Mouse (Mus musculus): ENCODE measurements at regions not wholly inside any gene's neighbourhood (a gene's known extent, or its start where the extent isn't known, plus 50 kb on each side); places are given as distances from the start of the nearest gene placed in this dataset.

DNA sequence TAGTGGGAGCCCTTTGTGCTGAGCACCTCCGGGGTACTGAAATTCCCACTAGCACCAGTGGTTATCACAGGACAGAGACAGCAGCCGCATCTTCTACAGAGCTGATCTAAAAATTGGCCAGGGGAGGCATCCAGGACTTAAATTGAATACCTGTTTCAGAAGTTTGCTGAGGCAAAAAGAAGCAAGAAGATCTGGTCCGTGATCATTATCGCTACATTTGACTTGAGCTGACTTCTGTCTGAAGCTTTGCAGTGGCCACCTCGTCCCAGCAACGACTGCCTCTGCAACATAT, 85.3 kb upstream of the Mafb start:
- TF ChIP-seq FLI1 (IDR thresholded peaks at IDR 0.05; ENCODE audit: low read length) = no peak
- H3K27me3 ChIP-seq (replicated peaks) = peaks cover 7% of the 10 kb centered on the region
- H3K4me3 ChIP-seq (replicated peaks) = peak overlapping the region; percentile 83
- no peaks in the 10 kb centered on the region for H3K9me3 ChIP-seq
- no peaks in the 10 kb centered on the region for H3K36me3 ChIP-seq (replicated peaks; ENCODE audit: low read length)
- peaks cover 10% of the 10 kb centered on the region for H3K4me1 ChIP-seq

GRCm38 (mm10) chr2:160452730-160453129, 85.9 kb upstream of the Mafb start:
- no peaks in the 10 kb centered on the region for H3K9me3 ChIP-seq
- H3K4me1 ChIP-seq = peaks cover 10% of the 10 kb centered on the region
- H3K36me3 ChIP-seq (replicated peaks; ENCODE audit: low read length) = no peaks in the 10 kb centered on the region
- no peak for TF ChIP-seq GATA1 (IDR thresholded peaks at IDR 0.05; ENCODE audit: borderline replicate concordance, low read length)
- TF ChIP-seq FLI1 (IDR thresholded peaks at IDR 0.05; ENCODE audit: low read length) = no peak
- H3K4me3 ChIP-seq (replicated peaks) = no peak overlapping the region
- peaks cover 5% of the 10 kb centered on the region for H3K27me3 ChIP-seq (replicated peaks)

- H3K9me3 ChIP-seq = peaks cover 6% of the 10 kb centered on the region; the same call in 1 of the 2 replicates
Measured at GRCm38 (mm10) chr2:160455617-160456016, 88.8 kb upstream of the Mafb start.

DNA sequence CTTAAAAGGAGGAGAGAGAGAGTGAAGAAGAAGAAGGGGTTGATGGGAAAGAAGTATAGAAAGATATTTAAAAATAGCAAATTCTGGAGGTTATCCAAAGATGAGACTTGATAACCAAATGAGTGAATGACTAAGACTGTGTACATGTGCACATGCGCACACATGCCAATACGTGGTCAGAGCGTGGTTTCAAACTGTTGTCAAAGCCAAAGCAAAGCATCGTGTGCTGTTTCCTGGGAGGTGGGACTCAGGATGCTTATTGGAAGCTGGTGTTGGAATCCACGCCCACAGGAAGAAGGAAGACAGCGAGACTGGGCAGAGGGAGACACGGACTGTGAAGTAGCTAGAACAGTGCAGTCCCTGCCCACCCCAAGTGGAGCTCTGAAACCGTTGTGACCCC, 89.8 kb upstream of the Mafb start:
- peaks cover 2% of the 10 kb centered on the region for H3K27me3 ChIP-seq (replicated peaks)

More at GRCm38 (mm10) chr2:160455617-160456016, 88.8 kb upstream of the Mafb start:
- Histone ChIP-seq H3K4me1 (peaks cover 10% of the 10 kb centered on the region), H3K27me3 (replicated peaks) (peaks cover 7% of the 10 kb centered on the region), H3K36me3 (replicated peaks; ENCODE audit: low read length) (no peaks in the 10 kb centered on the region), H3K4me3 (replicated peaks) (no peak overlapping the region)
- no peak for TF ChIP-seq GATA1 (IDR thresholded peaks at IDR 0.05; ENCODE audit: borderline replicate concordance, low read length)
- no peak for TF ChIP-seq FLI1 (IDR thresholded peaks at IDR 0.05; ENCODE audit: low read length)

GRCm38 (mm10) chr2:160471561-160471960, 104.7 kb upstream of the Mafb start:
- H3K9me3 ChIP-seq = no peaks in the 10 kb centered on the region

More for the DNA sequence above, 89.8 kb upstream of the Mafb start:
- Histone ChIP-seq H3K9me3 (peaks cover 6% of the 10 kb centered on the region; the same call in 1 of the 2 replicates), H3K36me3 (replicated peaks; ENCODE audit: low read length) (no peaks in the 10 kb centered on the region), H3K4me1 (peaks cover 7% of the 10 kb centered on the region), H3K4me3 (replicated peaks) (no peak overlapping the region)
- TF ChIP-seq GATA1 (IDR thresholded peaks at IDR 0.05; ENCODE audit: borderline replicate concordance, low read length) = no peak
- TF ChIP-seq FLI1 (IDR thresholded peaks at IDR 0.05; ENCODE audit: low read length) = no peak

GRCm38 (mm10) chr2:160476181-160476580, 109.3 kb upstream of the Mafb start:
- peaks cover 2% of the 10 kb centered on the region for H3K27me3 ChIP-seq (replicated peaks)
- H3K4me3 ChIP-seq (replicated peaks) = no peak overlapping the region
- H3K36me3 ChIP-seq (replicated peaks; ENCODE audit: low read length) = no peaks in the 10 kb centered on the region
- no peak for TF ChIP-seq GATA1 (IDR thresholded peaks at IDR 0.05; ENCODE audit: borderline replicate concordance, low read length)
- TF ChIP-seq FLI1 (IDR thresholded peaks at IDR 0.05; ENCODE audit: low read length) = no peak
- no peaks in the 10 kb centered on the region for H3K9me3 ChIP-seq
- no peaks in the 10 kb centered on the region for H3K4me1 ChIP-seq

More at GRCm38 (mm10) chr2:160471561-160471960, 104.7 kb upstream of the Mafb start:
- no peaks in the 10 kb centered on the region for H3K4me1 ChIP-seq
- TF ChIP-seq GATA1 (IDR thresholded peaks at IDR 0.05; ENCODE audit: borderline replicate concordance, low read length) (no peak), FLI1 (IDR thresholded peaks at IDR 0.05; ENCODE audit: low read length) (no peak)
- H3K36me3 ChIP-seq (replicated peaks; ENCODE audit: low read length) = no peaks in the 10 kb centered on the region
- peaks cover 2% of the 10 kb centered on the region for H3K27me3 ChIP-seq (replicated peaks)
- H3K4me3 ChIP-seq (replicated peaks) = no peak overlapping the region

DNA sequence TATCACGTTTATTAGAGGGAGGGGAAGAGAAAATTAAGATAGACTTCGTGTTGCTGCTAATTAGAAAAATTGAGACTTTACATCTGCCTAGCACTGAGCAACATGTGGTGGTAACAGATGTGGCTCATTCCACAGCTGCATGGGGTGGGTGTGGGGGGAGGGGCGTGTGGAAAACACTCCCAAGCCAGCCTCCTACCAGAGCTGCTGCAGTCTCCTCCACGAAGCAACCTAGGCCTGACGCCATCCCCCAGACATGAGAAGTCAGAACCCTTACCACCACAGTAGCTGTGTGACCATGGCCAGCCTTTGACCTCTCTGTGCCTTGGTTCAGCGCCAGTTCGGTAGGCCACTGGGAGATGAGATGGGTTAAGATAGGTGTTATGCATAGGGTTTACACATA, 112.4 kb upstream of the Mafb start:
- TF ChIP-seq FLI1 (IDR thresholded peaks at IDR 0.05; ENCODE audit: low read length) = no peak
- TF ChIP-seq GATA1 (IDR thresholded peaks at IDR 0.05; ENCODE audit: borderline replicate concordance, low read length) = no peak
- Histone ChIP-seq H3K9me3 (no peaks in the 10 kb centered on the region), H3K27me3 (replicated peaks) (peaks cover 2% of the 10 kb centered on the region), H3K4me1 (no peaks in the 10 kb centered on the region), H3K4me3 (replicated peaks) (no peak overlapping the region), H3K36me3 (replicated peaks; ENCODE audit: low read length) (no peaks in the 10 kb centered on the region)

DNA sequence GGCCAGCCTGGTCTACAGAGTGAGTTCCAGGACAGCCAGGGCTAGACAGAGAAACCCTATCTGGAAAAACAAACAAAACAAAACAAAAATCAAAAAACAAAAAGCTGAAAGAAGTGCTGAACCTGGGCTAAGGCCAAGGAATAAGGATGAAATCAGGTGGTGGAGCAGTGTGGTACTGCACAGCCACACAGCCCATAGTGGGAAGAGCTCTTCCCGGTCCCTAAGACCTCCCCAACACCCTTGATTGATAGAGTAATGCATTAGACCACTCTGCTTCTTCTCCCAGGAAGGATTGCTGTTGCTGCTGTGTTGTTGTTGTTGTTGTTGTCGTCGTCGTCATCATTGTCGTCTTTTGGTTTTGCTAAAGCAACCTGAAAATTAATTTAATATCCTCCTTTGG, 118.2 kb upstream of the Mafb start:
- no peaks in the 10 kb centered on the region for H3K9me3 ChIP-seq
- H3K4me3 ChIP-seq (replicated peaks) = no peak overlapping the region
- H3K27me3 ChIP-seq (replicated peaks) = peaks cover 2% of the 10 kb centered on the region

GRCm38 (mm10) chr2:160485515-160485914, 118.7 kb upstream of the Mafb start:
- Histone ChIP-seq H3K4me3 (replicated peaks) (no peak overlapping the region), H3K36me3 (replicated peaks; ENCODE audit: low read length) (no peaks in the 10 kb centered on the region), H3K27me3 (replicated peaks) (peaks cover 2% of the 10 kb centered on the region), H3K4me1 (no peaks in the 10 kb centered on the region), H3K9me3 (no peaks in the 10 kb centered on the region)
- TF ChIP-seq FLI1 (IDR thresholded peaks at IDR 0.05; ENCODE audit: low read length) = no peak
- TF ChIP-seq GATA1 (IDR thresholded peaks at IDR 0.05; ENCODE audit: borderline replicate concordance, low read length) = no peak

More for the DNA sequence above, 118.2 kb upstream of the Mafb start:
- H3K4me1 ChIP-seq = no peaks in the 10 kb centered on the region
- H3K36me3 ChIP-seq (replicated peaks; ENCODE audit: low read length) = no peaks in the 10 kb centered on the region
- TF ChIP-seq GATA1 (IDR thresholded peaks at IDR 0.05; ENCODE audit: borderline replicate concordance, low read length) (no peak), FLI1 (IDR thresholded peaks at IDR 0.05; ENCODE audit: low read length) (no peak)

- H3K36me3 ChIP-seq (replicated peaks; ENCODE audit: low read length) = no peaks in the 10 kb centered on the region
- no peak overlapping the region for H3K4me3 ChIP-seq (replicated peaks)
- H3K9me3 ChIP-seq = no peaks in the 10 kb centered on the region
- peaks cover 12% of the 10 kb centered on the region for H3K27me3 ChIP-seq (replicated peaks)
- TF ChIP-seq FLI1 (IDR thresholded peaks at IDR 0.05; ENCODE audit: low read length) (no peak), GATA1 (IDR thresholded peaks at IDR 0.05; ENCODE audit: borderline replicate concordance, low read length) (no peak)
- no peaks in the 10 kb centered on the region for H3K4me1 ChIP-seq
Measured at GRCm38 (mm10) chr2:160499726-160500125, 132.9 kb upstream of the Mafb start.

- H3K9me3 ChIP-seq = no peaks in the 10 kb centered on the region
- H3K4me1 ChIP-seq = no peaks in the 10 kb centered on the region
- peaks cover 9% of the 10 kb centered on the region for H3K27me3 ChIP-seq (replicated peaks)
- no peaks in the 10 kb centered on the region for H3K36me3 ChIP-seq (replicated peaks; ENCODE audit: low read length)
- no peak overlapping the region for H3K4me3 ChIP-seq (replicated peaks)
- TF ChIP-seq FLI1 (IDR thresholded peaks at IDR 0.05; ENCODE audit: low read length) (no peak), GATA1 (IDR thresholded peaks at IDR 0.05; ENCODE audit: borderline replicate concordance, low read length) (no peak)
Measured at GRCm38 (mm10) chr2:160502901-160503300, 136.0 kb upstream of the Mafb start.
